ENCODE assay signal across 16 mouse cellular contexts in genomic region chr9:46026058-46026849, GRCm38 (mm10). TPM values are rescaled to one million over a fixed set of nuclear protein-coding genes. Genes with fewer than 3 reads are reported as not detected.
DNase-seq lines count a peak whose midpoint lies in the region; ATAC-seq and TF ChIP-seq lines count a peak whose summit lies in the region.
"Had no signal": no experiment of that assay in that cellular context is flagged by ENCODE, and none has a peak within 500 bp of the region (broad histone marks: within the 10 kb centered on the region; RNA-seq: fewer than 3 reads in every experiment).

No protein-coding gene starts in this region.

- no peaks in the 10 kb centered on the region for H3K36me3 ChIP-seq in forebrain, embryonic 13.5 days (ENCODE audit: poor library complexity, severe bottlenecking)
- no peaks in the 10 kb centered on the region for H3K36me3 ChIP-seq in forebrain, embryonic 11.5 days (ENCODE audit: control insufficient read depth, insufficient read depth, low read length)
- peaks cover 16% of the 10 kb centered on the region for H3K36me3 ChIP-seq in limb, embryonic 10.5 days
- peaks cover 3% of the 10 kb centered on the region; the same call in 1 of the 2 replicates for H3K36me3 ChIP-seq in intestine, postnatal 0 days (ENCODE audit: control insufficient read depth, insufficient read depth)
- H3K36me3 ChIP-seq: hindbrain, embryonic 12.5 days had no signal

- H3K4me2 ChIP-seq in forebrain, embryonic 13.5 days = no peak overlapping the region
- H3K4me2 ChIP-seq in forebrain, embryonic 11.5 days (ENCODE audit: low read depth, low read length, severe bottlenecking) = no peak overlapping the region
- no peak overlapping the region for H3K4me2 ChIP-seq in intestine, postnatal 0 days (replicated peaks; ENCODE audit: low read depth)
- H3K4me2 ChIP-seq: heart, embryonic 13.5 days; hindbrain, embryonic 12.5 days; kidney, embryonic 15.5 days had no signal

- H3K27me3 ChIP-seq in forebrain, embryonic 13.5 days = no peaks in the 10 kb centered on the region
- H3K27me3 ChIP-seq in forebrain, embryonic 11.5 days (ENCODE audit: control insufficient read depth, insufficient read depth, low read length) = no peaks in the 10 kb centered on the region
- H3K27me3 ChIP-seq in limb, embryonic 10.5 days (ENCODE audit: low read depth, poor library complexity, severe bottlenecking) = no peaks in the 10 kb centered on the region
- no peaks in the 10 kb centered on the region for H3K27me3 ChIP-seq in intestine, postnatal 0 days (replicated peaks; ENCODE audit: control insufficient read depth, insufficient read depth, low read length)
- H3K27me3 ChIP-seq: heart, embryonic 13.5 days; hindbrain, embryonic 12.5 days; kidney, embryonic 15.5 days; Patski had no signal

- 0 out of 2 replicates have a peak overlapping the region, but pooled peaks have one; percentile 5 for H3K27ac ChIP-seq in forebrain, embryonic 13.5 days
- H3K27ac ChIP-seq in forebrain, embryonic 11.5 days (ENCODE audit: low read depth, low read length) = no peak overlapping the region
- no peak overlapping the region for H3K27ac ChIP-seq in limb, embryonic 10.5 days
- H3K27ac ChIP-seq in intestine, postnatal 0 days (ENCODE audit: low read depth, low read length) = no peak overlapping the region
- H3K27ac ChIP-seq: heart, embryonic 13.5 days; hindbrain, embryonic 12.5 days; kidney, embryonic 15.5 days; midbrain, embryonic 10.5 days had no signal

- intact Hi-C loops in gastrocnemius, postnatal 14 days (cut with DNase I; ENCODE audit: low total_unique reads) = no loop called here

- no peak for DNase-seq in forebrain, embryonic 11.5 days (ENCODE audit: low spot score)
- peak; percentile 33 for DNase-seq in right cerebral cortex, adult 18-20 months
- DNase-seq in right cerebral cortex, postnatal 25 days = no peak
- no peak for DNase-seq in limb, embryonic 10.5 days (ENCODE audit: low spot score)
- no peak for DNase-seq in gastrocnemius, postnatal 14 days
- DNase-seq: adrenal gland, adult 8-10 months; left cerebral cortex, postnatal 4 days; thymus, adult 2 months had no signal

- ATAC-seq in forebrain, embryonic 13.5 days = no peak
- no peak for ATAC-seq in forebrain, embryonic 11.5 days (replicated peaks; ENCODE audit: low FRiP score)
- peak; percentile 61 for ATAC-seq in inflammation-experienced regulatory T-cells, adult 6 months
- ATAC-seq in intestine, postnatal 0 days = no peak
- ATAC-seq: Patski had no signal

- no peak overlapping the region for H3K4me3 ChIP-seq in forebrain, embryonic 13.5 days
- H3K4me3 ChIP-seq in forebrain, embryonic 11.5 days (ENCODE audit: low read depth, low read length) = no peak overlapping the region
- H3K4me3 ChIP-seq in limb, embryonic 10.5 days = no peak overlapping the region
- no peak overlapping the region for H3K4me3 ChIP-seq in intestine, postnatal 0 days (ENCODE audit: low read depth, low read length)
- H3K4me3 ChIP-seq: heart, embryonic 13.5 days; hindbrain, embryonic 12.5 days; kidney, embryonic 15.5 days; midbrain, embryonic 10.5 days had no signal

- H3K9me3 ChIP-seq in forebrain, embryonic 13.5 days (replicated peaks) = no peaks in the 10 kb centered on the region
- H3K9me3 ChIP-seq in forebrain, embryonic 11.5 days (ENCODE audit: control insufficient read depth, low read length) = no peaks in the 10 kb centered on the region
- H3K9me3 ChIP-seq in limb, embryonic 10.5 days (replicated peaks) = no peaks in the 10 kb centered on the region
- no peaks in the 10 kb centered on the region for H3K9me3 ChIP-seq in intestine, postnatal 0 days (ENCODE audit: control insufficient read depth)
- H3K9me3 ChIP-seq: heart, embryonic 13.5 days; hindbrain, embryonic 12.5 days; kidney, embryonic 15.5 days; midbrain, embryonic 10.5 days had no signal

- H3K4me1 ChIP-seq in forebrain, embryonic 13.5 days = peaks cover 16% of the 10 kb centered on the region; the same call in 1 of the 2 replicates
- H3K4me1 ChIP-seq in forebrain, embryonic 11.5 days (replicated peaks; ENCODE audit: control insufficient read depth, insufficient read depth, low read length) = no peaks in the 10 kb centered on the region
- H3K4me1 ChIP-seq in limb, embryonic 10.5 days = peaks cover 28% of the 10 kb centered on the region
- 0 out of 2 replicates have a peak, but pooled peaks cover 6% of the 10 kb centered on the region for H3K4me1 ChIP-seq in intestine, postnatal 0 days (replicated peaks; ENCODE audit: control insufficient read depth, insufficient read depth, low read length)
- H3K4me1 ChIP-seq: hindbrain, embryonic 12.5 days had no signal

- no peak for TF ChIP-seq CTCF in intestine, postnatal 0 days (IDR thresholded peaks at IDR 0.05; ENCODE audit: low read depth)

- no peak overlapping the region for H3K9ac ChIP-seq in forebrain, embryonic 13.5 days
- no peak overlapping the region for H3K9ac ChIP-seq in forebrain, embryonic 11.5 days (ENCODE audit: low read length)
- H3K9ac ChIP-seq in intestine, postnatal 0 days (ENCODE audit: low read depth, low read length) = no peak overlapping the region
- H3K9ac ChIP-seq: heart, embryonic 13.5 days; hindbrain, embryonic 12.5 days; kidney, embryonic 15.5 days had no signal

- 88% methylated on average over 9 of the region's 9 CpGs for WGBS in forebrain, embryonic 13.5 days
- WGBS in forebrain, embryonic 11.5 days = 91% methylated on average over 9 of the region's 9 CpGs
- WGBS in limb, embryonic 10.5 days = 90% methylated on average over 9 of the region's 9 CpGs
- WGBS in intestine, postnatal 0 days = 87% methylated on average over 9 of the region's 9 CpGs

RNA-seq across cellular contexts. Expression of gene Sik3, which starts 13.6 kb away (rescaled TPM):
- polyA plus RNA-seq in forebrain, embryonic 13.5 days (2015; fragmentation: Nextera tagmentation; extraction: Ambion mirVana) = 4.9 TPM in 2 replicates
- polyA plus RNA-seq in forebrain, embryonic 11.5 days (2014; fragmentation: Nextera tagmentation; extraction: Ambion mirVana) = 11.3 TPM in 2 replicates
- 10 to 100 TPM; 11.0 to 13.9 (median 11.5) TPM for polyA plus RNA-seq in inflammation-experienced regulatory T-cells, adult 6 months (2017; shearing (Covaris generic))
- polyA plus RNA-seq in limb, embryonic 10.5 days (2016; fragmentation: Nextera tagmentation; extraction: Ambion mirVana) = 10.6 and 11.3 TPM in 2 replicates
- 7.4 and 10.0 TPM in 2 replicates for polyA plus RNA-seq in intestine, postnatal 0 days (2015; fragmentation: Nextera tagmentation; extraction: Ambion mirVana)
- 10 to 100 TPM; 37.4 TPM for total RNA-seq in gastrocnemius, postnatal 14 days (2021)

RNA-seq across cellular contexts. Expression of gene Pafah1b2, which starts 13.8 kb away (rescaled TPM):
- 277 and 295 TPM in 2 replicates for polyA plus RNA-seq in forebrain, embryonic 13.5 days (2015; fragmentation: Nextera tagmentation; extraction: Ambion mirVana)
- polyA plus RNA-seq in forebrain, embryonic 11.5 days (2014; fragmentation: Nextera tagmentation; extraction: Ambion mirVana) = 274 and 277 TPM in 2 replicates
- polyA plus RNA-seq in inflammation-experienced regulatory T-cells, adult 6 months (2017; shearing (Covaris generic)) = 10 to 100 TPM; 58.6 to 75.2 (median 67.0) TPM
- 246 and 265 TPM in 2 replicates for polyA plus RNA-seq in limb, embryonic 10.5 days (2016; fragmentation: Nextera tagmentation; extraction: Ambion mirVana)
- 78.1 and 78.2 TPM in 2 replicates for polyA plus RNA-seq in intestine, postnatal 0 days (2015; fragmentation: Nextera tagmentation; extraction: Ambion mirVana)
- 10 to 100 TPM; 45.7 to 51.0 TPM for total RNA-seq in gastrocnemius, postnatal 14 days (2021)
